Mouse (Mus musculus) erythroblast, embryonic 14.5 days (primary cell): Measurements from ENCODE around the gene Gm8362.
"Not testable (repeated sequence)": the region's sequence is repeated elsewhere in the genome, so short reads cannot be mapped to it uniquely, and the experiment has no call there.

Experiments used
- GATA1 ChIP-seq: IDR thresholded peaks from 2 replicates; pipeline ENCODE4 v1.6.1; 2012; ENCODE audit warnings: low read length, inconsistent platforms, mixed read lengths
- TAL1 ChIP-seq: IDR thresholded peaks from 3 replicates; pipeline ENCODE4 v1.6.1; 2012; ENCODE audit warnings: low read length, inconsistent platforms, mixed read lengths

GRCm38 (mm10) chr14:6823297-6823696, 49.1 kb upstream of the Gm8362 start:
- TF ChIP-seq TAL1, GATA1: not testable (repeated sequence)
